Mouse (Mus musculus) brain, embryonic 14.5 days (tissue): Measurements from ENCODE around the gene Usp53.

Source experiments
- CTCF ChIP-seq: fragments of 200-500 bp; IDR thresholded peaks from 2 replicates; pipeline ENCODE4 v1.5.1; 2012; ENCODE audit warnings: inconsistent platforms, mild to moderate bottlenecking, moderate library complexity, borderline replicate concordance; ENCODE audit not compliant: insufficient read depth, insufficient read length; ENCODE audit errors: extremely low read depth
- POLR2A ChIP-seq: fragments of 200-500 bp; IDR thresholded peaks from 2 replicates; pipeline ENCODE4 v1.6.1; 2012; ENCODE audit warnings: mild to moderate bottlenecking, inconsistent platforms, borderline replicate concordance; ENCODE audit not compliant: poor library complexity, insufficient read depth, insufficient read length, severe bottlenecking; ENCODE audit errors: extremely low read depth

DNA sequence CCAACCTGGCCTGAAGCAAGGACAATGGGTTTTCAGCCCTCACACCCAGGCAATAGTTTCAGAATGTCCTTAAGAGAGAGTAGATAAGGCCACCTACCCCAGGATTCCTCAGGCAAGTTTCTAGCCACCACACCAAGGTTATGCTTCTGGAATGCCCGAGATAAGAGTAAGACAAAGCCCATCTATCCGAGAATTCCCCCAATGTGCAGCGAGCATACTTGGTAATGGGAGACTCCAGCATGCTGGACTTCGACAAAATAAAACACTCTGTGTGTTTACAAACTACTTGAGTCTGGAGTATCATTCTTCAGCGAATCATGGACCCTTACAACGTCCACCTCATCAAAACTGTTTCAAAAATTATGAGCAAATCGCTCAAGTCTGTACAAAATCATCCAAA is 61.2 kb downstream of the Usp53 start:
- no peak for TF ChIP-seq CTCF
- no peak for TF ChIP-seq POLR2A
